Mouse (Mus musculus) forebrain, embryonic 11.5 days (tissue): Measurements from ENCODE around the gene Npas3. TPM values are rescaled to one million over a fixed set of nuclear protein-coding genes. Genes with fewer than 3 reads are reported as not detected.

Source experiments
- ATAC-seq: fragments of 200-750 bp; cut with Nextera tagmentation; replicated peaks from 2 replicates; pipeline ENCODE4 v1.8.0; 2017; ENCODE audit warnings: moderate TSS enrichment; ENCODE audit not compliant: low FRiP score
- DNase-seq: peaks from one replicate; pipeline ENCODE4 v3.0.0-alpha.2; 2017; ENCODE audit warnings: low spot score
- H3K27ac ChIP-seq: fragments of 300-500 bp; sonication (generic); 2 replicates; pipeline ENCODE4 v1.5.1; 2014; ENCODE audit warnings: low read depth, low read length
- H3K27me3 ChIP-seq: fragments of 300-500 bp; sonication (generic); 2 replicates; pipeline ENCODE4 v1.6.1; 2014; ENCODE audit warnings: mild to moderate bottlenecking, low read length, mixed read lengths; ENCODE audit not compliant: control insufficient read depth, insufficient read depth
- H3K36me3 ChIP-seq: fragments of 300-500 bp; sonication (generic); 2 replicates; pipeline ENCODE4 v1.6.1; 2014; ENCODE audit warnings: mild to moderate bottlenecking, low read length, moderate library complexity, mixed read lengths; ENCODE audit not compliant: control insufficient read depth, insufficient read depth
- H3K4me1 ChIP-seq: fragments of 300-500 bp; sonication (generic); replicated peaks from 2 replicates; pipeline ENCODE4 v1.6.1; 2014; ENCODE audit warnings: low read length, mixed read lengths; ENCODE audit not compliant: control insufficient read depth, insufficient read depth
- H3K4me2 ChIP-seq: fragments of 300-500 bp; sonication (generic); 2 replicates; pipeline ENCODE4 v1.6.1; 2014; ENCODE audit warnings: low read depth, mild to moderate bottlenecking, low read length, moderate library complexity, mixed read lengths; ENCODE audit not compliant: severe bottlenecking
- H3K4me3 ChIP-seq: fragments of 300-500 bp; sonication (generic); 2 replicates; pipeline ENCODE4 v1.5.1; 2014; ENCODE audit warnings: low read depth, low read length
- H3K9ac ChIP-seq: fragments of 300-500 bp; sonication (generic); 2 replicates; pipeline ENCODE4 v1.6.1; 2014; ENCODE audit warnings: low read length
- H3K9me3 ChIP-seq: fragments of 300-500 bp; sonication (generic); 2 replicates; pipeline ENCODE4 v1.6.1; 2016; ENCODE audit warnings: low read length, mixed read lengths; ENCODE audit not compliant: control insufficient read depth
- WGBS: fragments of 180-500 bp; shearing (Covaris S2); extraction: QIAGEN DNeasy Blood & Tissue Kit; methylation state at CpG from one replicate; pipeline ENCODE4 v1.1.7; 2014; 5-methylcytosine and 5-hydroxymethylcytosine counted together
- polyA plus RNA-seq: library from polyadenylated mRNA; unstranded; fragments of >200 nt; fragmentation: Nextera tagmentation; extraction: Ambion mirVana; gene quantifications from 2 replicates; pipeline ENCODE4 v1.2.1, GENCODE M21; 2014

The Npas3 gene
- polyA plus RNA-seq, 1 experiment from 2014 or later: 22.5 TPM

DNA sequence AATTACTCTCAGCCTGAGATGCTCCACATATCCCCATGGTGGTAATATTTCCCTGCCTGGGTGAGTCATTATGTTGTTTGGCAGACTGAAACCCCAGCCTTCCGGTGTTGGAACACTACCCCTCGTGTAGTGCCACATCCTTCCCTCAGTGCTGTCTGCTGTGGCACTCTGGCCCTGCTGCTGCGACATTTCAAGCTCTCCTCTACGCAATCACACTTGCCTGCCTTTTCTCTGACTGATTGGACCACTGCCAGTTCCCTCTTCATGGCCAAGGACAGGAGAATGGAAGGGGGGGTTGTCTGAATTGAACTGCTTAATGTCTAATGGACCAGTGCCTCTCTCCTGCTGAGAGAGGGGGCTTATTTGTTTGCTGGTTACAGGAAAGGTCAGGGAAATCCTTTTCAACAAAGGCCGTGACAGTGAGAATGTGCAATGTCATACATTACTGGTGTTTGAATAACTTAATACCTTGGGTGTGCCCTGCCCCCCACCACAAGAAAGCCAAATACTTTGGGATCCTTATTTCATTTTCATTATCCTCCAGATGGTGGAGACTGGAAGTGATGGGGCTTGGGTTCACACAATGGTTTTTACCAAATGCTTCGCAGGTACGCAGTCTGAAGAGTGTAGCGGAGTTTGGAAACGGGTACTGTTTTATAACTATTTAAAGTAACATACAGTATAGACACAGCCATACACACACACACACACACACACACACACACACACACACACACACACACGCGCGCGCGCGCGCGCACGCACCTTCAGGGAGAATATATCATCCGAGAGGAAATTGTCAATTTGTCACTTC is 339.4 kb downstream of the Npas3 start:
- 70% methylated on average over 19 of the region's 19 CpGs for WGBS
- ATAC-seq: peak; percentile 80
- Histone ChIP-seq H3K4me3 (no peak overlapping the region), H3K9ac (no peak overlapping the region), H3K27me3 (no peaks in the 10 kb centered on the region), H3K4me1 (peaks cover 9% of the 10 kb centered on the region; the same call in 1 of the 2 replicates), H3K36me3 (no peaks in the 10 kb centered on the region), H3K27ac (peak overlapping the region; percentile 4; the same call in 1 of the 2 replicates), H3K4me2 (no peak overlapping the region), H3K9me3 (no peaks in the 10 kb centered on the region)
- peak; percentile 70 for DNase-seq

DNA sequence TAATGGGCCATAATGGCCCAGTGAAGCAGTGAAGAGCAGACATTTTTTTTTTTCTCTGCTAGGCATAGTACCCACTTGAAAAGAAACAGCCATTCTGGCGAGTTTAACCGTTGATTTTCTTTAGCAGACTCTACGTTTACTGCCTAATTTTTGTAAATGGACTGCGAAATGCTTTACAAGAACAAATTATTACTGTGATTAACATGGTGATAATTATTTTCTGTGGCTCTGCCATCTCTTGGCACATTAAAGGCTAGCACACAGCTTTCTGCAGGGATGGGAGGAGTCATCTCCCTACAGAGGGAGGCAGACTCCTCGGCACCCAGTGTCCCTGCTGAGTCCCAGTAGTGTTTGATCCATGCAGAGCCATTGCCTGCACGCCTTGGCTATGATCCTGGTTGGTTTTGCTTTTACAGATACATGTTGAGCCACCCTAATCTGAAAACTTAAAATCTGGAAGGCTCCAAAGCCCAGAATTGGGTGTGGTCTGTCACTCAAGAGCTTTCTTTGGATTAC is 341.0 kb downstream of the Npas3 start:
- WGBS: 45% methylated on average over 6 of the region's 6 CpGs
- Histone ChIP-seq H3K27me3 (no peaks in the 10 kb centered on the region), H3K36me3 (no peaks in the 10 kb centered on the region), H3K9ac (no peak overlapping the region), H3K27ac (no peak overlapping the region), H3K4me1 (peaks cover 9% of the 10 kb centered on the region; the same call in 1 of the 2 replicates), H3K9me3 (no peaks in the 10 kb centered on the region), H3K4me2 (no peak overlapping the region), H3K4me3 (no peak overlapping the region)
- no peak for ATAC-seq
- DNase-seq: no peak

GRCm38 (mm10) chr12:53605661-53606060 is 357.2 kb downstream of the Npas3 start:
- Histone ChIP-seq H3K9me3 (no peaks in the 10 kb centered on the region), H3K27me3 (no peaks in the 10 kb centered on the region), H3K36me3 (no peaks in the 10 kb centered on the region), H3K27ac (no peak overlapping the region), H3K9ac (no peak overlapping the region), H3K4me3 (no peak overlapping the region), H3K4me2 (no peak overlapping the region), H3K4me1 (no peaks in the 10 kb centered on the region)
- DNase-seq: no peak
- WGBS: 79% methylated on average over 6 of the region's 6 CpGs
- no peak for ATAC-seq

DNA sequence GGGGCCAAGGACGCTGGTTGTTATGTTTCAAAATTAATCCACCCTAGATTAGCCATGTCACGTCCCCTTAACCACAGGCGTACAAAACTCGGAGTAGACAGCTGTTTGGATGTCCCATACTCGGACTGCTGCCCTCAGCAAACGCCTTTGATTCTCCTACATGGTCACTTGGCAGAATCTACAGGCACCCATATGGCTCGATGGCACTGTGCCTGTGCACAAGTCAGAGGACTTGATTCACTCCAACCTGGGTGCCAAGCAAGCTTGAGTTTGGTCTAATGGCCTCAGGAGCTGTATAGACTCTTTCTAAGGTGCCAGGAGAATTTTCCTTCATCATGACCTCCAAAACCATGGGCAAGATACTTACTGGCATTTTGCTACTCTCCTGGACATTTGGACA is 363.6 kb downstream of the Npas3 start:
- no peak for DNase-seq
- no peaks in the 10 kb centered on the region for H3K27me3 ChIP-seq
- no peaks in the 10 kb centered on the region for H3K9me3 ChIP-seq
- WGBS: 94% methylated on average over 7 of the region's 7 CpGs
- H3K4me2 ChIP-seq: no peak overlapping the region
- H3K36me3 ChIP-seq: no peaks in the 10 kb centered on the region
- no peak for ATAC-seq
- H3K4me3 ChIP-seq: no peak overlapping the region
- H3K4me1 ChIP-seq: no peaks in the 10 kb centered on the region; the same call in 1 of the 2 replicates
- no peak overlapping the region for H3K27ac ChIP-seq
- no peak overlapping the region for H3K9ac ChIP-seq

- H3K4me2 ChIP-seq: no peak overlapping the region
- 37% methylated on average over 7 of the region's 7 CpGs for WGBS
- H3K36me3 ChIP-seq: no peaks in the 10 kb centered on the region
- H3K27me3 ChIP-seq: no peaks in the 10 kb centered on the region
- H3K27ac ChIP-seq: no peak overlapping the region
- H3K9me3 ChIP-seq: no peaks in the 10 kb centered on the region
- DNase-seq (no peak), ATAC-seq (no peak)
- no peak overlapping the region for H3K4me3 ChIP-seq
- H3K9ac ChIP-seq: no peak overlapping the region
- H3K4me1 ChIP-seq: peaks cover 20% of the 10 kb centered on the region
These were observed 372.8 kb downstream of the Npas3 start for GRCm38 (mm10) chr12:53621271-53621670.

- no peak overlapping the region for H3K9ac ChIP-seq
- H3K36me3 ChIP-seq: no peaks in the 10 kb centered on the region
- peak overlapping the region; percentile 81 for H3K27ac ChIP-seq
- peak; percentile 72 for DNase-seq
- no peaks in the 10 kb centered on the region for H3K27me3 ChIP-seq
- no peaks in the 10 kb centered on the region for H3K9me3 ChIP-seq
- 24% methylated on average over 9 of the region's 9 CpGs for WGBS
- H3K4me2 ChIP-seq: no peak overlapping the region; the same call in 1 of the 2 replicates
- H3K4me1 ChIP-seq: peaks cover 20% of the 10 kb centered on the region
- no peak overlapping the region for H3K4me3 ChIP-seq
- ATAC-seq: peak; percentile 83
These were observed 375.3 kb downstream of the Npas3 start for GRCm38 (mm10) chr12:53623793-53624192.

GRCm38 (mm10) chr12:53624379-53625021 is 376.0 kb downstream of the Npas3 start:
- peaks cover 20% of the 10 kb centered on the region for H3K4me1 ChIP-seq
- 41% methylated on average over 11 of the region's 11 CpGs for WGBS

DNA sequence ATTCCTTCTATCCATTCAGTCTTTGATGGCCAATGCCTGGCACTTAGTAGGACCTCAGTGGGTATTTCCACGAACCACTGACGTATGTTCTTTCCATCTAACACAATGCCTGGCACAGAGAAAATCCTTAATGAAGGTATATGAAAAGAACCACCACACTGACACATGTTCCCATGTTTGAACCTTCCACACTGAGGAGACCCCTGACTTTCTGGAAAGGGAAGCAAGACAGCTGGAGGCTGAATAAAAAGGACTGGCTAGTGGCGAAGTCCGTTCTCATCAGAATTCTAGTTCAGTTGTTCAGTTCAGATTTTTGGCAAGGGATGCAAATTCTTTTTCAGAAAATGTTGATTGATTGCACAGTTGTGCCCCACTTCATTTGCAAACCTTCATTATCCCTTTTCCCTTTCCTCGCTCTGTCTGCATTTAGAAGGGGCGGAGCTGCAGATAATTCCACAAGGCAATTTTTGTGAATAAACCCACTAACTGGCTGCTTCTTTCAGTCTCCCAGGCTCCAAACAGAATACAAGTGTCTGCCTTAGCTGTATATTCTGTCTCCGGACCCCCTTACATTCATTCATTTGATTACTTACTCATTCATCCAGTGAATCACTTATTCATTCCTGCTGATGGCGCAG is 381.1 kb downstream of the Npas3 start:
- Histone ChIP-seq H3K4me2 (no peak overlapping the region), H3K9me3 (no peaks in the 10 kb centered on the region), H3K27me3 (no peaks in the 10 kb centered on the region), H3K4me3 (no peak overlapping the region), H3K4me1 (no peaks in the 10 kb centered on the region; the same call in 1 of the 2 replicates), H3K27ac (no peak overlapping the region), H3K9ac (no peak overlapping the region), H3K36me3 (no peaks in the 10 kb centered on the region)
- DNase-seq (no peak), ATAC-seq (no peak)
- WGBS: 67% methylated on average over 8 of the region's 8 CpGs

More at GRCm38 (mm10) chr12:53624379-53625021, 376.0 kb downstream of the Npas3 start:
- Histone ChIP-seq H3K4me3 (no peak overlapping the region), H3K9ac (no peak overlapping the region), H3K27me3 (no peaks in the 10 kb centered on the region), H3K36me3 (no peaks in the 10 kb centered on the region), H3K4me2 (peak overlapping the region; percentile 13; the same call in 1 of the 2 replicates), H3K27ac (peak overlapping the region; percentile 81; the same call in 1 of the 2 replicates), H3K9me3 (no peaks in the 10 kb centered on the region)
- peak; percentile 43; the same call in 1 of the 2 replicates for ATAC-seq
- peak; percentile 63 for DNase-seq
